Mouse (Mus musculus): Measurements from ENCODE around the gene Samd8.

Samd8 gene

DNA sequence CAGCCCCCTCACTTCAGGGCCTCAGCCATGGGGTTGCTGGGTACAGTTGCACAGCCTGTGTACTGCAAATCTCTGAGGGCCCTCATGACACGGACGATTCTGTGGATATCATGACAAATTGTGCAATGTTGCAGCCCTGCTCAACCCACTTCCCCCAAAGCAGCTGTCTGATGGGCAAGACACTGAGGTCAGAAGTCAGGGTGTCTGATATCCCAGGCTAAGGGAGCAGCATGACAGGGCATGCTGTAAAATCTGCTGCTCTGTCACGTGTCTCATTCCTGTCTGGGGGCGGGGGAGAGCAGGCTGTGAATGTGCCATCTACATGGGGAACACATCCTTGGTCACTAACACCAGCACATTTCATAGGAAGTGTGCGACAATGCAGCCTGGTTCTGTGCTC is 5.2 kb upstream of the Samd8 start:
- DNase-seq (ENCODE audit: low read depth, low spot score), result no peak

DNA sequence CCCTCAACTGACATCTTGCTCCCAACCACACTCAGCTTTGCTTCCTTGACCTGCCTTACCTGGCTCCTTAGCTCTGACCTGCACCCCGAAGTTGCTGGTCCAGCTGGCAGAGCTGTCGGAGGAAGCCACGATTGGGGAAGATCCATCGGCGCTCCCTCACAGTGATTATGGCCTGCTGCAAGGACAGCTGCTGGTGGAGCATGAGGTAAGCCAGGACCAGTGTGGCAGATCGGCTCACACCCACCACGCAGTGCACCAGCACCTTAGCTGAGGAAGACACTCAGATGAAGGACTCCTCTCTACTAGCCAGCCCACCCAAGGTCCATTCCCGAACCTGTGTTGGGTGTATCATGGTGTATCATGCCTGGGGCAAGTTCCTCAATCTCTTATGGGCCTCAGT is 4.1 kb upstream of the Samd8 start:
- no peak for DNase-seq (ENCODE audit: low read depth, low spot score)

DNA sequence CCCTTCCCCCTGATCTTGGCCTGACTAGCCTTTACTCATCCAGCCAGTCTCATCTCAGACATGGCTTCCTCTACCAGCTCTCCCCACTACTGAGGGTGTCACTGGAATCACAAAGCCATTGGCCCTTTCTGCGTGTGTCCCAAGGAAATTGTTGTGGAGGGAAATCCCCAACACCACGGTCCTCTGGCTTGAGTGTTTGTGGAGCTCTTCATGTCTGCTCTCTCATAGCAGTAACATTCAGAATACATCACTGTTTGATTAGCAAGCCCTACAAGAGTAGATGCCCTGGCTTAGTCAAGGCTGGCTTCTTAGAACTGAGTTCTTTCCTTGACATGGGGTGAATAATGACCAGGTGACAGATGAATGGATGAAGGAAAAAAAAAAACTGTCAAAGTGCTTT is 3.5 kb upstream of the Samd8 start:
- no peak for DNase-seq (ENCODE audit: low read depth, low spot score)

DNA sequence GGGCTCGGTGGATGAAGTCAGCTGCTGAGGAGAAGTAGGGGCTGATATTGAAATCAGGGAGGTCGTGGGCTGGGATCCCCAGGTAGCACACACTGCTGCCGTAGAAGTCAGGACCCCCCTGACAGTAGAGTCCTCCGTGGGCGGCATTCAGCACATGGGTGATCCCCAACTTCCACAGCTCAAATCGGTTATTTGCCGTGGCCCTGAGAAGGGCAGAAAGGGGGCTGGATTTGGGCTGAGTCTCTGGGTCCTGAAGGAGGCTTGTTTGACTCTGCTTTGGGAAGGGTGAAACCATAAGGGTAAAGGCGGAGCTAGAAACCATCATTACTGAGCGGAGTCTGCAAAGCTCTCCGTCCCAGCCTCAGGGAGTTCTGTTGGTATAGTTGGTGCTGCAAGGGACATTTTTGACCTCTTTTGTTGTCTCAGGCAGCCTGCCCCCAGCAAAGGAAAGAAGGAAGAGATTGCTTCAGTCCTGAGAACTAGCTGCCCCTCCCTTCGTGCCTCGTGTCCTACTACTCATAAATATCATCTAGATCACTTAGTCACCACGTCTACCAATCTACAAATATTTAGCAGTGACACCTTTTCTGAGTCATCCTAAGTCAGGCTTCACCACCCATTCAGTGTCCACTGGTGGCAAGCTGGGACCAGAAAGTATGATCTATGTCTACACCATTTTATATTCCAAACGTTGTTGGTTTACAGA is 2.7 kb upstream of the Samd8 start:
- no peak for DNase-seq (ENCODE audit: low read depth, low spot score)

DNA sequence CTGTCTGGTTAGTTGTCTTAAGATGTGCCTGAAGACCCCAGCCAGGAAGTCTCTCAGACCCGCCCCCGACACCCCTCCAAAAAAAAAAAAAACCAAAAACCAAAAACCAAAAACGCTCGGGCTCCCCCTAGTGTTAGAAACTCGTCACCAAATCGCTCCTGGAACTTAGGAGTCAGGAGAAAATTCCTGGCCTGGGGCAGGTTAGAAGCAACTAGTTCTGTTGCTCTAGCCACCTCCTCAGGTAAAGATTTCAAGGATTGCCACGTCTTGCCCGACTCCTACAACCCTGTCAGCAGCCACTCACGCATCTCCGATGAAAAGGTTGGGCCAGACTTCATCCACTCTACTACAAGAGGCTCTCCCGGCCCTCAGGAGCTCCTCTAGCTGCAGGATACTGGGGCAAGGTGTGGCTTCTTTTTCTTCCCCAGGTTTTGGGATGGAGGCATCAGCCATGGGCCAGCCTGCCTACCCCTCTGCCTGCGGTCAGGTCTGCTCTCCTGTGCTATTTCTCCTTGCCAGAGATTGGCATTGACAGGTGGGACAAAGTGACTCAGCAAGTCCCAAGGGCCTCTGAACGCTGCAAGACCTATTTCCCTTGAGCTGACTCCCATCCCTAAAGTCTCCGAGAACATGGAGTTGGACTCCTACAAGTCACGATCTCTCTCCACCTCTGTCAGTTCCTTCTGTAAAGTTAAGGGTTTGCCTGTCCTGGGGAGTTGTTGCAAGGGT is 2.0 kb upstream of the Samd8 start:
- DNase-seq (ENCODE audit: low read depth, low spot score), result no peak

DNA sequence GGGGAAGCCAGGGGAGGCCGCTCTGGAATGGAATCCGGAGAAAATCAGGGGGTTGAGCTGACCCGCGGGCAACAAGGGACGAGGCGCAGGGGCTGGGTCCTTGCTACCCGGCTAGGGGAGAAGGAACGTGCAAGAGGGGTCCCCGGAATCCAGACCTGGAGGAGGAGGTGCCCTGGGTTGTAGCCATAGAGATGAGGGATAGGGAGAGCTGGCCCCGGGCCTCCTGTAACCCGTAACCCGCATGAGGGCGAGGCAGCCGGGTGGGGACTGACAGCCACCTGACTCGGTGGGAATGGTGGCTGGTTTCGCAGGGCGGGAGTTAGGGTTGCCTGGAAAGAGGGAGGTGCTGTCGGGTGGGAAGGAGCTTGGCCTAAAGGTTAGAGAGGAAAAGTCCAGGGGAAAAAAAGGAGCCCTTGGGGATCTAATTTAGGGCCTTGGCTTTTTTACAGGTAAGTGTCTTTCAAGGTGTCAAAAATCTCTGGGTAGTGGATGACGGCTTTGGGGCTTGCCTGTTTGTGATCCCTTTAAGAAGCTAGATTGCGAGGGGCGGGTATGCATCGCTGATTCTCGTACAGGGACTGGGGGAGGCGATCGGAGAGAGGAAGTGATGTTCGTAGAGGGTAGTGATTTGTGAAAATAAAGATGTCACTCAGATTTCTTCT is 681 bp downstream of the Samd8 start, which contains the start of gene Dusp13:
Gene Dusp13, minus strand, starts transcription at position 301 of the 662 bp plus-strand sequence.
- DNase-seq (ENCODE audit: low read depth, low spot score), result peak; percentile 32

DNA sequence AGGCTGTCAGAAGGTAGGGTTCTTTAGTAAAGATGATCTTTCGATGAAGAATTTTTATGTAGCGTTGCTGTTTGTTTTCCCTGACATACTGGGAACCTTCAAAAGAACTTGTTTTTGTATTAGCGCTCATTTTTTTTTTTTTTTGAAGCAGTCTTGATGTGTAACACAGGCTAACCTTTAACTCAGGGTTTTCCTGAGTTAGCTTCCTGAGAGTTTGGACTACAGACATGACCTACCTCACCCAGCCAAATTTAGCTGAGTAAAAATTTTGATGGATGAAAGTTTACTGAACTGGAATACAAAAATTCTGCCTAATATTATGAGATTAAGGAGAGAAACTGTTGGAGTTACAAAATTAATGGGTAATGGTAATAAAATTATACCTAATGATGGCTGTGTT is 2.1 kb downstream of the Samd8 start:
- DNase-seq (ENCODE audit: low read depth, low spot score), result no peak

DNA sequence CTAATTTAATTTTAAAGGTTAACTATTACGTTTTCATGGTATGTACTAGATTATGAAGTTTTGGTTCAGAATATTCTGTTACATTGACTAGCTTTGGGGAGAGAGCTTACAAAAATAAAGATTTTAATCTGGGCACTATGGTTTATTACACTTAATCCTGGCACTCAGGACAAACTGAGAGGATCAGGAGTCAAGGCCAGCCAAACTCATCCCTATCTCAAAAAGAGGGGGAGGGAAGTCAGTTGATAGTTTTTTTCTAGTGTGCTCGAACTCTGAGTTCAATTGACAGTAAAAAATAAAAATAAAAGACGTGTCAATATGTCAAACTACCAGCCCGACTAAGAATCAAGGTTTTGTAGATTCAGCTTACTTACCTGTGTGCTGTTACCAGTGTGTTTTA is 3.0 kb downstream of the Samd8 start:
- DNase-seq (ENCODE audit: low read depth, low spot score), result no peak

DNA sequence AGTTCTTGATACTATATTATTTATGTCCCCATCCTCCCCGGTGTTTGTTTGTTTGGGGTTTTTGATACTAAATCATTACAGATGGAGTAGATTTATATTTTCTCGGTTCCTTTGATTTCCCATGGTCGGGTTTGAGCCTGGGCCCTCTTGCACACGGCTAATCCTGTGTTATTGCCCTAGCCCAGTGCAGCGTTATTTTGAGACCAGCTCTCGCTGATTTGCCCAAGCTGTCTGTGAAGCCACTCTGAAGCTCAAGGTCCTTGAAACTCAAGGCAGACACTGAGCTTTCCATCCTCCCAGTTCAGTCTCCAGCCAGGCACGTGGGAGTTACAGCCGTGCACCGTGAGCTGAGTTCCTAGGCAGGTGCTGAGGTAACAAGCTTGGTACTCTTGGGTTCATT is 11.2 kb downstream of the Samd8 start:
- no peak for DNase-seq (ENCODE audit: low read depth, low spot score)

DNA sequence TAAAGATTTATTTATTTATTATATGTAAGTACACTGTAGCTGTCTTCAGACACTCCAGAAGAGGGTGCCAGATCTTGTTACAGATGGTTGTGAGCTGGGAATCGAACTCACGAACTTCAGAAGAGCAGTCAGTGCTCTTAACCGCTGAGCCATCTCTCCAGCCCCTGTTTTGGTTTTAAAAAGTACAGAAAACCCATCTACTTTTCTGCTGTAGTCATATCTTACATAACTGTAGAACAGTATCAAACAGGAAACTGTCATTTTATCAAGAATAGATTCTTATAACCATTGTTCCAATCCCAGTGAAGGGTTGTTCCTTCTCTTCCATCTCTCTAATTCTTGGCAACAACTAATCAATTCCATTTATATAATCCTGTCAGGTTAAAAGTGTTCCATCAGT is 13.4 kb downstream of the Samd8 start:
- no peak for DNase-seq (ENCODE audit: low read depth, low spot score)

DNA sequence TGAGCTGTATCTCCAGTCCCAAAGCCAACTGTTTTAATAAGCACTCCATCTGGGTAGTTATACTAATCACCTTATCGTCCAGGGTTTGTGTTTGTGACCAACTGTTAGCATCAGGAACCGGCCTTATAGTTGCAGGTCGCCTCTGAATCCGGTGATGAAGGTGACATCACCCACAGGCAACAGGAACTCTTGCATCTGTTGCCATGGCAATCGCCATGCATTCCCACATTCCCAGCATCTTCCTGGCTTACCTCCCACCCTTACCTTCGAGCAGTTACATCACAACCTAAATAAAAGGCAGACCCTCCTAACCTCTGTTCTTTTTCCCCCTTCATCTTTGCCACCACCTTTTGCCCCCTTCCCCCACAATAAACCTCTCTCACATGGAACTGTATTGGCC is 14.3 kb downstream of the Samd8 start:
- DNase-seq (ENCODE audit: low read depth, low spot score), result no peak

DNA sequence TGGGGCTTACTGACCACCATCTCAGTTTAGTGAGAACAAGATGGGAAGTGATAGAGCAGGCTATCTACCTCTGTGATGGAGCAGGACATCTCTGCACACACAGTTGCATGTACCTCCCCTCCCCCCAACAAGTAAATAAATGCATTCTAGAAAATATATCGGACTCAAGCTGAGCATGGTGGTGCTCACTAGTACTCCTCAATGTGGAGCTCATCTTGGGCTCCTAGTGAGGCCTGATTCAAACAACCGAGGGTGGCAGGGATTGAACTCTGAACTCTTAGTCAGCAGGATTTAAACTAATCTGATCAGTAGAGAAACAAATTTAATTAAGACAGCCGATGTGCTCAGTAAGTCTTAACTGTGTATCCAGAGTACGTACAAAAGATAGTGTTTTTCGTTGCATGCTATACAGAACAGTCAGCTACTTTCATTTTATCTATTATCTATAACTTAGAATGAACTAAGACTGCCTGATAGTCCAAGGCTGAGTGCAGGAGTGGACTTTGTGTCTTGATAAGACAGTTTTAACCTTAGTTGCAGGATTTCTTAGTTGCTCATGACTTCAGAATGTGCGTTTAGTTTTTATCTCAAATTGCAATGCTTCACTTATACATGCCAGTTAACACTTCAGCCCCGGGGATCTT is 15.5 kb downstream of the Samd8 start:
- no peak for DNase-seq (ENCODE audit: low read depth, low spot score)

DNA sequence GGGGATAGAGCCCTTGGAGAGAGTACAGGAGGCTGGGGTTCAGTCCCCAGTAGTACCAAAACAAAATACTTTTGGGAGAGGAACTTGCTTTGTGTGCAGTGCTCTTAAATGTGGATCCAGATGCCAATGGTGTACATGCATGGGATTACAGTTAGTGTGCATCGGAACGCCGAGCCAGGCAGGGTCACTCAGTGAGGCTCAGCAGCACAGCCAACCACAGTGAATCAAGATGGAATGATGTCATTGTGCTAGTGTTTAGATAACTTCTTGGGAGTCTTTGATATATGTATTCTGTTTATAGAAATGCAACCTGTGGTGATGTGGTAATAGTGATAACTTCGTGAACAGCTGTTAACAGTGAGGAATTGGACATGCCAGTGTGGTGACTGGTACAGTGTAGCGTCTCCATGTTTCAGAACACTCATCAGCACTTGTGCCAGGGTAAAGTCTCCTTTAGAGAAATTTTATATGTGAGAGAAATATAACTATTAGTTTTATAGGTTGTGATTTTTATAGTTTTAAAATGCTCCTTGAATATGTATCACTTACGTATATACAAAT is 16.1 kb downstream of the Samd8 start:
- no peak for DNase-seq (ENCODE audit: low read depth, low spot score)

DNA sequence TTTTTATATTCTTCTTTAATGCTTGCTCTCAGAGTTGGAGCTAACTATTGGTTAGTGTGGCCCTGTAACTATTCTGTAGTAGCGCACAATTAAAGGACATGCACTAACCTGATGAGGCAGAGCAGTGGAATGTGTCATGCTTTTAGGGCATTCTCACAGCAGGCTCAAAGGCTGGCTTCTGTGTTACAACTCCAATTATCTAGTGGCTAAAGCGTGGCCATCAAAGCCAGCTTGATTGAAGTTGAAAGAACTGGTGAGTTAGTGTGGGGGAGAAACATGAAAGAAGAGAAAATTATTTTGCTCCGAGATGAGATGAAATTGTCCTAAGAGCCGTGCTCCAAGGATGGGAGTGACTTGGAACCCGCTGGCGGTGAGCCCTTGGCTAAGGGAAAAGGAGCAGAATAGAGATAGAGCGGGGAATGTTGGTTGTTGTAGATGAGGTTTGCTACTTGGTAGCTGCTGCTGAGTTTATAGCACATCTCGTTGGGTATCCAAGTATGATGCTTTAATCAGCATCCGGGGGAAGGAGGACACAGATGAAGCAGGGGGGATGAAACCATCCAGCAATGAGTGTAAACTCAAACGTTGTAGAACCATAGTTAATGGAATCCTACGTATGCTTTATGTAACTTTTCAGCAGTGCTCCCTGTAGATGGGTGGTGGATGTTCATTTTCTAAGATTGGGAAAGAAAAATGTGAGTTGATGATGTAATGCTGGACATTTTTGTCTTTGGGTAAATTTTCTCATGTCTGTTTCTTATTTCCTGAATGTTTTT is 22.4 kb downstream of the Samd8 start:
- DNase-seq (ENCODE audit: low read depth, low spot score), result no peak

DNA sequence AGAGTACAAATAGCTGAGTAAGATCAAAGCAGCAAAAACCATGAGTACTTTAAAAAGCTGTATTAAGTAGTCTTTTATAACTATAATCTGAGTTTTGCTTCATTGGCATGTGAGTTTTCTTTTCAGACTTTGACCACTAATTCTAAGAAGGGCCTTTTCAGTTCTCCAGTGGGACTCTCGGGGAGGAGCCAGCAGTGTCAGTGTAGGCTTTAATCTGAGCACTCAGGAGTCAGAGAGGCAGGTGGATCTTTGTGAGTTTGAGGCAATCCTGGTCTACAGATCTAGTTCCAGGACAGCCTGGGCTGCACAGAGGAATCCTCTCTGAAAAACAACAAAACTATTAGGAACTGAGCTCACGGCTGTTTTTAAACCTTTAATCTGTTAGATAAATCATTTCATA is 23.6 kb downstream of the Samd8 start:
- DNase-seq (ENCODE audit: low read depth, low spot score), result no peak

DNA sequence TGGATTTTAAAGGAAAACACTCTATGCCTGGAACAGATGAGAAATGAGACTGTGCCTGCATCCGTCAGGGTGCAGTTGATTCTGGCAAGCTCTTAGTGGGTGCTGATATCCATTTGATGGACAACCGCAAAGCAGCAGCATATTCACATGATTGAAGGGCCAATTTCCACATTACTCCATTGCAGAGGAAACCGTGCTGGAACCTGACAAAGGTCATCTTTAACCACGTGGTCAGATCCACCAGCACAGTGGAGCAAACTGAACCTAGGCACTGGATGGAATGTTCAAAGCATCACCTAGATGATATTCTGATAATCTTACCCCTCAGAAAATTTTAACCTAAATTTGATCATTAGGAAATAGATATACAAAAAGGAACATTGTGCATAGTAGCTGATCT is 25.9 kb downstream of the Samd8 start:
- DNase-seq (ENCODE audit: low read depth, low spot score), result no peak

DNA sequence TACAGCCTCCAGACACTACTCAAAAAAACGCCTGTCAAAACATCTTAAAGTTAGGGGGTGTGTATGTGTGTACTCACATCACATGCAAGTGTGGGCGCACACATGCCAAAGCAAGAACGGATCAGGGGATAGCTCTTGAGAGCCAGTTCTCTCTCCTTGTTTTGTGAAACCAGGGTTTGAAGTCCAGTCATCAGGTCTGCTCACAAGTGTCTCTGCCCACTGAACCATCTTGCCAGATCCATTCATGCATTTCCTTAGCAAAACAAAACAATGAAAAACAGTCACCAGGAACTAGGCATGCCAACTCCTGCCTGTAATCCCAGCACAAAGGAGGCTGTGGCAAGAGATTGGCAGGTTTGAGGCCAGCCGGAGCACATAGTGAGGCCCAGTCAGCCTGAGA is 36.2 kb downstream of the Samd8 start:
- DNase-seq (ENCODE audit: low read depth, low spot score), result no peak

DNA sequence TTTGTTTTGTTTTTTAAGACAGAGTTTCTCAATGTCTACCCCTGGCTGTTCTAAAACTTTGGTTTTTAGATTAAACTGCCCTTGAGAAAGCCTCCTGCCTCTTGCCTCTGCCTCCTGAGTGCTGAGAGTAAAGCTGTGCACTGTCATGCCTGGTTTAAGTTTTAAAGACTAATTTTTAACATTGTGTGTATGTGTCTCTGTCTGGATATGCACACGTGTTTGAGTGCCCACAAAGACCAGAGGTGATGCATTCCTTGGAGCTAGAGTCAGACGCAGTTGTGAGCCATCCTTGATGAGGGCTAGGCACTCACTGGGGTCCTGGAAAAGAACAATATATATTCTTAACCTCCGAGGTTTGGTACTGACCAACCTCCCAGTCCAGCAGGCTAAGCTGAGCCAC is 37.0 kb downstream of the Samd8 start:
- DNase-seq (ENCODE audit: low read depth, low spot score), result no peak

DNA sequence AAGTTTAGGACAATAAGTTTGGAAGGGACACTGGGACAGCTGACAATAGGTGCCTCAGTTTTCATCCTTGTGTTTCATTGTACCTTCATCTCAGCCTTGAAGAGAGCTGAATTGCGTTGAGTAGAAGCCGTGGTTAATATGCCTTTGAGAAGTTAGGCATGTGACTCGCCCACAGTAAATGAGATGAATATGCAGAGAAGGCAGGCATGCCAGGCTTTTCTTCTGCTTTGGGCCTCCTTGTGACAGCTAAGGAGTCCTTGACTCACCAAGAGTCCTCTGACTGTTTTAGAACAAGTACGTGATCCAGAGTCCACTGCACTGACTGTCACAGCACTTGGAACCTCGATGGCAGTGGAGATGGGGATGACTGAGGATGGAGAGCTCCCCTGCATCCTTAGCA is 37.8 kb downstream of the Samd8 start:
- DNase-seq (ENCODE audit: low read depth, low spot score), result no peak

DNA sequence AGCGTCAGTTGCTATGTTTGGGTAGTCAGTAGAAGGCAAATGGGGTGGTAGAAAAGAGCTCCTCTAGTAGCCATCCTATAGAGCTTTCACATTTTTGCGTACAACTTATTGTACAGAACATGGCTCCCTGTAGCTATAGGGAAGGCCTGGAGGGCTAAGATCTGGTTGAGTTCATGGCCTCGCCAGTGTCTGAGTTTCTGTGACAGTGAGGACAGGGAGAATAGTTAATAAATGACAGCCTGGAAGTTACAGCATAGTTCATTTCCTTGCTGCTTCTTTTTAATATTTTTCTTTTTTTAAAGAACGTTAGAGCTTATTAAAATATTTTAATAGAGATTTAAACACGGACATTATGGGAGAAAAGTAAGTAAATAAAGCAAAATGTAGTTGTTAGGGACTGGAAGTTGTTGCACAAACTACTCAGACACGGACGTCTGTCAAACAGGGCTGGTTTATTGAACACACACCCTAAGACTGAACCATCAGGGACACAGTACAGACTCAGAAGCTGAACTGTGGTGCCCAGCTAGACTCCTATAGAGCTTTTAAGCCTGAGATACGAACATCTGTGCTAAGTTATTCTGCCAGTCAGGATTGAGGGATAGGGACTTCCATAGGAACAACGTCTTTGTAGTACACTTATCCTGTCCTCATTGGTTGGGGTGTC is 40.4 kb downstream of the Samd8 start:
- DNase-seq (ENCODE audit: low read depth, low spot score), result no peak

DNA sequence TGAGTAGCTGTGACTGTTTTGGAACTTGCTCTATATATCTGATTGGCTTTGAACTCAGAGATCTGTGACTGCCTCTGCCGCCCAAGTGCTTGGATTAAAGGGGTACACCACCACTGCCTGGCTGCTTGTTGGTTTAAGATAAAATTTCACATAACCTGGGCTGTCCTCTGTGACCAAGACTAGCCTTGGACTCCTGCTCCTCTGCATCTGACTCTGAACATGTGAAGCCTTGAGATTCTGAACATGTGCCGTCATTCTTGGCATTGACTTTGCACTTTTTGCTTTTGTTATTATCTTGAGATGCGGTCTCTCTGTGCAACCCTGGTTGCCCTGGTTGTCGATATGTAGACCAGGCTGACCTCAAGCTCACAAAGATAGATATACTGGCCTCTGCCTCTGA is 41.4 kb downstream of the Samd8 start:
- no peak for DNase-seq (ENCODE audit: low read depth, low spot score)
